Mouse (Mus musculus) heart, postnatal 0 days (tissue): ENCODE data around the gene Zfyve26. TPM values are rescaled to one million over a fixed set of nuclear protein-coding genes. Genes with fewer than 3 reads are reported as not detected.
"Not testable (repeated sequence)": the region's sequence is repeated elsewhere in the genome, so short reads cannot be mapped to it uniquely, and the experiment has no call there.

Source experiments
- ATAC-seq: fragments of 200-750 bp; cut with Nextera tagmentation; 2 replicates; pipeline ENCODE4 v1.8.0; 2017; ENCODE audit warnings: low read depth, moderate number of reproducible peaks, moderate library complexity; ENCODE audit not compliant: insufficient read depth
- DNase-seq: peaks from one replicate; pipeline ENCODE4 v3.0.0-alpha.2; 2016; ENCODE audit warnings: low spot score
- H3K27ac ChIP-seq: fragments of 300-500 bp; sonication (generic); 2 replicates; pipeline ENCODE4 v1.5.1; 2014; ENCODE audit warnings: low read depth, mild to moderate bottlenecking
- H3K27me3 ChIP-seq: fragments of 300-500 bp; sonication (generic); 2 replicates; pipeline ENCODE4 v1.6.1; 2014; ENCODE audit warnings: low read length, mixed read lengths; ENCODE audit not compliant: control insufficient read depth, insufficient read depth
- H3K36me3 ChIP-seq: fragments of 300-500 bp; sonication (generic); replicated peaks from 2 replicates; pipeline ENCODE4 v1.6.1; 2014; ENCODE audit warnings: low read length, mixed read lengths; ENCODE audit not compliant: control insufficient read depth, insufficient read depth
- H3K4me1 ChIP-seq: fragments of 300-500 bp; sonication (generic); 2 replicates; pipeline ENCODE4 v1.6.1; 2014; ENCODE audit warnings: antibody characterized with exemption; ENCODE audit not compliant: control insufficient read depth, insufficient read depth
- H3K4me2 ChIP-seq: fragments of 300-500 bp; sonication (generic); 2 replicates; pipeline ENCODE4 v1.6.1; 2014; ENCODE audit warnings: low read depth, mild to moderate bottlenecking, low read length, moderate library complexity
- H3K4me3 ChIP-seq: fragments of 300-500 bp; sonication (generic); 2 replicates; pipeline ENCODE4 v1.5.1; 2014; ENCODE audit warnings: low read depth, low read length
- H3K9ac ChIP-seq: fragments of 300-500 bp; sonication (generic); replicated peaks from 2 replicates; pipeline ENCODE4 v1.6.1; 2014; ENCODE audit warnings: low read depth, low read length, mixed read lengths
- H3K9me3 ChIP-seq: fragments of 300-500 bp; sonication (generic); replicated peaks from 2 replicates; pipeline ENCODE4 v1.6.1; 2016; ENCODE audit warnings: low read length; ENCODE audit not compliant: control insufficient read depth
- CTCF ChIP-seq: IDR thresholded peaks from 2 replicates; pipeline ENCODE4 v1.5.1; 2016; ENCODE audit warnings: antibody characterized with exemption, control low read depth, low read depth
- EP300 ChIP-seq: IDR thresholded peaks from 2 replicates; pipeline ENCODE4 v1.6.1; 2016; ENCODE audit warnings: antibody characterized with exemption, low read depth
- WGBS: fragments of 180-500 bp; shearing (Covaris S2); extraction: QIAGEN DNeasy Blood & Tissue Kit; methylation state at CpG from one replicate; pipeline ENCODE4 v1.1.7; 2014; 5-methylcytosine and 5-hydroxymethylcytosine counted together
- polyA plus RNA-seq: library from polyadenylated mRNA; unstranded; fragments of >200 nt; fragmentation: Nextera tagmentation; extraction: Ambion mirVana; gene quantifications from 2 replicates; pipeline ENCODE4 v1.2.1, GENCODE M21; 2015
- total RNA-seq: library from RNA; depleted of rRNA; stranded (reverse); fragments of >200 nt; gene quantifications from 2 replicates; pipeline ENCODE4 v1.2.3, GENCODE M21; 2014; ENCODE audit warnings: low replicate concordance; rRNA removed

The Zfyve26 gene
- total and polyA plus RNA-seq, 2 experiments from 2014 or later: 4.5 to 17.0 TPM

- Histone ChIP-seq H3K4me1 (no peaks in the 10 kb centered on the region), H3K27me3 (no peaks in the 10 kb centered on the region), H3K4me3 (no peak overlapping the region), H3K4me2 (no peak overlapping the region), H3K27ac (no peak overlapping the region), H3K9me3 (no peaks in the 10 kb centered on the region), H3K36me3 (no peaks in the 10 kb centered on the region), H3K9ac (no peak overlapping the region)
- no peak for DNase-seq
- TF ChIP-seq EP300 (no peak), CTCF (no peak)
- WGBS: 69% methylated on average over 5 of the region's 5 CpGs
- no peak for ATAC-seq
Observed at GRCm38 (mm10) chr12:79197105-79197504, 99.0 kb downstream of the Zfyve26 start.

- TF ChIP-seq EP300: no peak
- peak; percentile 77 for TF ChIP-seq CTCF
- no peaks in the 10 kb centered on the region for H3K27me3 ChIP-seq
- H3K27ac ChIP-seq: no peak overlapping the region
- H3K4me1 ChIP-seq: peaks cover 12% of the 10 kb centered on the region
- H3K9ac ChIP-seq: no peak overlapping the region
- peak; percentile 64 for DNase-seq
- whole genome bisulfite sequencing: 2% methylated on average over 3 of the region's 3 CpGs
- no peak overlapping the region for H3K4me3 ChIP-seq
- 0 out of 2 replicates have a peak, but pooled peaks have one; percentile 24 for ATAC-seq
- H3K4me2 ChIP-seq: no peak overlapping the region
- H3K9me3 ChIP-seq: no peaks in the 10 kb centered on the region
- 0 out of 2 replicates have a peak, but pooled peaks cover under 1% of the 10 kb centered on the region for H3K36me3 ChIP-seq
Observed at GRCm38 (mm10) chr12:79193441-79193840, 102.7 kb downstream of the Zfyve26 start.

DNA sequence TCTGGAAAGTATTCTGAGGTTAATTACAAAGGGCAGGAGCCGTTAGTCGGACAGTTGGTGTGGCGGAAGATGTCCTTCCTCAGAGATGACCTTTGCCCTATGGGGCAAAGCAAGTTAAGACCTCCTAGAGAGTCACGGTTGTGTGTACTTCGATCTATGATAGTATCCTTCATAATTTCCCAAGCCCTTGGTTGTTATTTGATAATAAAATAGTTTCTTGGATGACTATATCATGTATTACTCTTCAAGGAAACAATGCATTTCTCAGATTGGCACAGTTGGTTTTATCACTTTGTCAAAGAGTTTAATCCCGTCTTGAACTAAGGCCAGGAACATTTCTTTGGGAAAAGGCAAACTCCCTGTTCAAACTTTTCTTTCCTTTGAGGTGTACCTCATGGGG is 103.9 kb downstream of the Zfyve26 start, which contains the start of gene Rdh11:
Gene Rdh11 (minus strand): TSS at position 101 of the 400 bp plus-strand sequence.
- ATAC-seq (no peak), DNase-seq (no peak)
- H3K4me1 ChIP-seq: peaks cover 12% of the 10 kb centered on the region
- 62% methylated on average over 6 of the region's 6 CpGs for WGBS
- H3K4me3 ChIP-seq: peak within 1 kb of the TSS; percentile 68
- H3K4me2 ChIP-seq: peak within 1 kb of the TSS; percentile 97
- H3K9me3 ChIP-seq: no peaks in the 10 kb centered on the region
- H3K36me3 ChIP-seq: peaks cover 12% of the 10 kb centered on the region
- peak within 1 kb of the TSS; percentile 5; the same call in 1 of the 2 replicates for H3K27ac ChIP-seq
- peak within 1 kb of the TSS; percentile 63 for H3K9ac ChIP-seq
- H3K27me3 ChIP-seq: no peaks in the 10 kb centered on the region
- TF ChIP-seq CTCF (no peak), EP300 (no peak)

DNA sequence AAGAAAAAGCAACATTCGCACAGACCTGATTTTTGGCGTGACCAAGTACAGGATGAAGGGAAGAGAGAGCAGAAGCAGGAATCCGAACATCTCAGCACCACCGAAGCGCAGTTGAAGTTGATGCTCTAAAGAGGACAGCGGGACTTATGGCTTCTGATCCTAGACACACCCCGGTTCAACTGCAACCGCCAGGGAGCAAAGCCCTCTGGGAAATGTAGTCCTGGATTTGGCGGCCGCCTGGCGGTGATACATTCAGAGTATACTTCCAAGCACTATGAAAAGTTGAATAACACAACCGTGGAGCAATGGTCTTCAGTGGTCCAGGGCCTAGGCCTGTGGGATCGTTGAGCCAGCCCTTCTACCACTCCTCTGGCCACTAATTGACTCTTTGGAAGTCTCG is 104.4 kb downstream of the Zfyve26 start:
- peak overlapping the region; percentile 5; the same call in 1 of the 2 replicates for H3K27ac ChIP-seq
- ATAC-seq (peak; percentile 93), DNase-seq (peak; percentile 80)
- H3K4me2 ChIP-seq: peak overlapping the region; percentile 97
- H3K4me3 ChIP-seq: peak overlapping the region; percentile 68
- peak overlapping the region; percentile 63 for H3K9ac ChIP-seq
- no peaks in the 10 kb centered on the region for H3K27me3 ChIP-seq
- no peaks in the 10 kb centered on the region for H3K9me3 ChIP-seq
- 4% methylated on average over 14 of the region's 14 CpGs for WGBS
- peaks cover 12% of the 10 kb centered on the region for H3K4me1 ChIP-seq
- H3K36me3 ChIP-seq: peaks cover 17% of the 10 kb centered on the region
- TF ChIP-seq EP300: no peak
- peak; percentile 50 for TF ChIP-seq CTCF

DNA sequence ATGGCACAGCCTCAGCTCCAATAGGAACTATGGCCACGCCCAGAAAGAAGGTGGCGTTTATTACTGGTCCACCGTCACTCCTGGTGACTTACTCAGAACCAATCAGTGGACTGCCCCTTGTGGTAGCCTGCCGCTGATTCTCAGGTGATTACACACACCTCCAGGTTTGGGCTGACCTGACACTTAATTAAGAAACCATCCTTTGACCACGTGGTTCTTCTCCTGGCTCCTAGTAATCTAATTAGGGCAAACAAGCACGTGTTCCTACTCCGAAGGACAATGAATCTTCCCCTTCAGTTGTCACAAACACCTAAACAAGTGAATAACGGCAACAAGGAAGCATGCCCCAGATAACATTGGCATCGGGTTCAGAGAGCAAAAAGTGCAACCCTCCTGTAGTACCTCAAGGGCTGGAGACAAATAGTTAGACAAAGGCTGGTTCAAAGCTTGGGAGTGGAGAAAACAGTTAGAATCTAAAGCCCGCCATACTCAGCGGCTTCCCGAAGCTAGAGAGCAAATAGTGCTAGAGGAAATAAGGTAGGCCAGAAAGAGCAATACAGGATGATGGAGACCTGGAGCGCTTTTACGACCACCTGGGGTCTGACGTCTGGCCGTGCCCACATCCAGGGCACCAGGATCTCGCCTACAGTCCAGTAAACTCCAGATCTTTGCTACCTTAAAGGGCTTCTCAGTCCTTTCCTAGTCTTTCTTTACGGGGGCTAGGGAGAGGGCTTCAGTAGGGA is 105.0 kb downstream of the Zfyve26 start:
- Histone ChIP-seq H3K27me3 (no peaks in the 10 kb centered on the region), H3K4me3 (peak overlapping the region; percentile 68), H3K9ac (peak overlapping the region; percentile 63), H3K9me3 (no peaks in the 10 kb centered on the region), H3K4me2 (peak overlapping the region; percentile 97), H3K36me3 (peaks cover 23% of the 10 kb centered on the region), H3K27ac (peak overlapping the region; percentile 5; the same call in 1 of the 2 replicates), H3K4me1 (peaks cover 12% of the 10 kb centered on the region)
- ATAC-seq: peak; percentile 67
- no peak for TF ChIP-seq EP300
- no peak for TF ChIP-seq CTCF
- WGBS: 1% methylated on average over 18 of the region's 18 CpGs
- DNase-seq: peak; percentile 51

- not testable (repeated sequence) for ATAC-seq, DNase-seq, H3K4me3 ChIP-seq, H3K27ac ChIP-seq, H3K27me3 ChIP-seq, H3K4me2 ChIP-seq, H3K4me1 ChIP-seq, H3K9me3 ChIP-seq, H3K9ac ChIP-seq
- WGBS: 74% methylated on average over 6 of the region's 6 CpGs
- peaks cover 72% of the 10 kb centered on the region for H3K36me3 ChIP-seq
Observed at GRCm38 (mm10) chr12:79185160-79185559, 110.9 kb downstream of the Zfyve26 start.

Other genes with a start within 250 kb of the Zfyve26 start
- gene Pigh, start 206.7 kb downstream of the Zfyve26 start, total RNA-seq: 6.2 and 9.8 TPM in 2 replicates
- 9.6 and 9.7 TPM in 2 replicates for gene Pigh, start 206.7 kb downstream of the Zfyve26 start, polyA plus RNA-seq
- gene Arg2, start 165.5 kb downstream of the Zfyve26 start, total RNA-seq: 3.0 TPM in 1 of 2 replicates, not detected in the other
- gene Arg2, start 165.5 kb downstream of the Zfyve26 start, polyA plus RNA-seq: 0.21 TPM in 1 of 2 replicates, not detected in the other
- 7.2 and 35.1 TPM in 2 replicates for gene Vti1b, start 123.6 kb downstream of the Zfyve26 start, total RNA-seq
- 79.8 and 88.8 TPM in 2 replicates for gene Vti1b, start 123.6 kb downstream of the Zfyve26 start, polyA plus RNA-seq
- gene Rdh11, start 104.0 kb downstream of the Zfyve26 start, total RNA-seq: 6.8 and 24.0 TPM in 2 replicates
- gene Rdh11, start 104.0 kb downstream of the Zfyve26 start, polyA plus RNA-seq: 6.2 and 6.7 TPM in 2 replicates
- gene Rdh12, start 87.4 kb downstream of the Zfyve26 start, total RNA-seq: 0.12 and 1.4 TPM in 2 replicates
- gene Rdh12, start 87.4 kb downstream of the Zfyve26 start, polyA plus RNA-seq: 0.34 and 0.56 TPM in 2 replicates
- 1.4 and 1.9 TPM in 2 replicates for gene Rad51b, start 978 bp upstream of the Zfyve26 start, total RNA-seq
- gene Rad51b, start 978 bp upstream of the Zfyve26 start, polyA plus RNA-seq: 1.8 and 2.0 TPM in 2 replicates